Mouse (Mus musculus) hindbrain, embryonic 10.5 days (tissue): ENCODE measurements around the gene Clnk. TPM values are rescaled to one million over a fixed set of nuclear protein-coding genes. Genes with fewer than 3 reads are reported as not detected.

Experiments
- DNase-seq: peaks from one replicate; pipeline ENCODE4 v3.0.0-alpha.2; 2017; ENCODE audit warnings: low spot score
- H3K27ac ChIP-seq: fragments of 300-500 bp; sonication (generic); 2 replicates; pipeline ENCODE4 v1.5.1; 2016; ENCODE audit warnings: mild to moderate bottlenecking, moderate library complexity
- H3K27me3 ChIP-seq: fragments of 300-500 bp; sonication (generic); 2 replicates; pipeline ENCODE4 v1.6.1; 2016; ENCODE audit warnings: mild to moderate bottlenecking; ENCODE audit not compliant: poor library complexity, insufficient read depth, severe bottlenecking
- H3K36me3 ChIP-seq: fragments of 300-500 bp; sonication (generic); 2 replicates; pipeline ENCODE4 v1.6.1; 2016; ENCODE audit warnings: mild to moderate bottlenecking, moderate library complexity
- H3K4me1 ChIP-seq: fragments of 300-500 bp; sonication (generic); replicated peaks from 2 replicates; pipeline ENCODE4 v1.6.1; 2016; ENCODE audit warnings: mild to moderate bottlenecking
- H3K4me3 ChIP-seq: fragments of 300-500 bp; sonication (generic); 2 replicates; pipeline ENCODE4 v1.5.1; 2016; ENCODE audit warnings: mild to moderate bottlenecking, moderate library complexity
- H3K9me3 ChIP-seq: fragments of 300-500 bp; sonication (generic); 2 replicates; pipeline ENCODE4 v1.6.1; 2016; ENCODE audit warnings: mild to moderate bottlenecking, moderate library complexity
- WGBS: fragments of 180-500 bp; shearing (Covaris S2); methylation state at CpG from one replicate; pipeline ENCODE4 v1.1.7; 2016; 5-methylcytosine and 5-hydroxymethylcytosine counted together
- polyA plus RNA-seq: library from polyadenylated mRNA; unstranded; fragments of >200 nt; fragmentation: Nextera tagmentation; extraction: Ambion mirVana; gene quantifications from 2 replicates; pipeline ENCODE4 v1.2.1, GENCODE M21; 2016

Clnk gene
- polyA plus RNA-seq, 1 experiment from 2014 or later, result 0.46 TPM

DNA sequence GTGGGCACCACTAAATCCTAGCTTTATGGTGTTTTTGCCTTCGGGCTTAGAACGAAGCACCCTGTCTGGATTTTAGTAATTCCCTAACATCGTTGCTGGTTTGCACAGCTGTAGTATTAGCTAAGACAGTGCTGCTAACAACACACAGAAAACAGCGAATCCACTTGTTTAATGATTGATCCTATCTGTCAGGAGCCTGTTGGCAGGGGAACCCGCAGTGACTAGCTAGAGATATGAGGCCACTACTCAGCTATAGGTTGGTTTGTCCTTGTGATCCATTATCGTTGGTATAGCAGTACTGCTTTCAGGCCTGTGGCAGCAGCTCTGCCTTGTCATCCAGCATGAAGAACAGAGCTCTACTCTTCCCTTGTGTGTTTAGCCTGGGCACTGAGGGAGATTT lies 183.8 kb downstream of the Clnk start:
- H3K4me1 ChIP-seq, result 0 out of 2 replicates have a peak, but pooled peaks cover 5% of the 10 kb centered on the region
- no peak overlapping the region for H3K27ac ChIP-seq
- 91% methylated on average over 6 of the region's 6 CpGs for WGBS

GRCm38 (mm10) chr5:38689186-38689585 lies 187.4 kb downstream of the Clnk start:
- WGBS, result 89% methylated on average over 6 of the region's 6 CpGs

More for the DNA sequence above, 183.8 kb downstream of the Clnk start:
- Histone ChIP-seq H3K4me3 (no peak overlapping the region), H3K36me3 (no peaks in the 10 kb centered on the region), H3K9me3 (no peaks in the 10 kb centered on the region), H3K27me3 (no peaks in the 10 kb centered on the region)
- no peak for DNase-seq

DNA sequence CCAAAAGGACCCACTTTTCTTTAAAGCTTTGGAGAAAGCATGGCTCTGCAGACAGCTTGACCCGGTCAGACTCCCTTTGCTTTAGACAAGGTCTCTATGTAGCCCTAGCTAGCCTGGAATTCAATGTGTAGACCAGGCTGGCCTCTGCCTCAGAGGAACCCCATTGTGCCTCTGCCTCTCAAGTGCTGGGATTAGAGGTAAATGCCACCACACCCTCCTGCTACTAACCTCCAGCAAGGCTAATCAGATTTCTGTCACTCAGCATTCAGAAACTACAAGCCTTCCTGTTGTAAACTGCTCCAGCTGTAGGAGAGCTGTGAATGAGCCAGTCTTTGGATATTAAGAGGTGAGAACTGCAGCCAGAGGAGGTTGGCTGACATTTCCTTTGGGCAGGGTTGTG lies 188.9 kb downstream of the Clnk start:
- Histone ChIP-seq H3K9me3 (no peaks in the 10 kb centered on the region), H3K27me3 (no peaks in the 10 kb centered on the region), H3K4me1 (peaks cover 21% of the 10 kb centered on the region), H3K27ac (no peak overlapping the region), H3K4me3 (no peak overlapping the region), H3K36me3 (peaks cover 6% of the 10 kb centered on the region)
- WGBS, result 93% methylated on average over 1 of the region's 1 CpGs
- no peak for DNase-seq

More at GRCm38 (mm10) chr5:38689186-38689585, 187.4 kb downstream of the Clnk start:
- no peaks in the 10 kb centered on the region for H3K36me3 ChIP-seq
- no peaks in the 10 kb centered on the region for H3K9me3 ChIP-seq
- H3K27ac ChIP-seq, result no peak overlapping the region
- 0 out of 2 replicates have a peak, but pooled peaks cover 6% of the 10 kb centered on the region for H3K4me1 ChIP-seq
- DNase-seq, result no peak
- no peaks in the 10 kb centered on the region for H3K27me3 ChIP-seq
- H3K4me3 ChIP-seq, result no peak overlapping the region

DNA sequence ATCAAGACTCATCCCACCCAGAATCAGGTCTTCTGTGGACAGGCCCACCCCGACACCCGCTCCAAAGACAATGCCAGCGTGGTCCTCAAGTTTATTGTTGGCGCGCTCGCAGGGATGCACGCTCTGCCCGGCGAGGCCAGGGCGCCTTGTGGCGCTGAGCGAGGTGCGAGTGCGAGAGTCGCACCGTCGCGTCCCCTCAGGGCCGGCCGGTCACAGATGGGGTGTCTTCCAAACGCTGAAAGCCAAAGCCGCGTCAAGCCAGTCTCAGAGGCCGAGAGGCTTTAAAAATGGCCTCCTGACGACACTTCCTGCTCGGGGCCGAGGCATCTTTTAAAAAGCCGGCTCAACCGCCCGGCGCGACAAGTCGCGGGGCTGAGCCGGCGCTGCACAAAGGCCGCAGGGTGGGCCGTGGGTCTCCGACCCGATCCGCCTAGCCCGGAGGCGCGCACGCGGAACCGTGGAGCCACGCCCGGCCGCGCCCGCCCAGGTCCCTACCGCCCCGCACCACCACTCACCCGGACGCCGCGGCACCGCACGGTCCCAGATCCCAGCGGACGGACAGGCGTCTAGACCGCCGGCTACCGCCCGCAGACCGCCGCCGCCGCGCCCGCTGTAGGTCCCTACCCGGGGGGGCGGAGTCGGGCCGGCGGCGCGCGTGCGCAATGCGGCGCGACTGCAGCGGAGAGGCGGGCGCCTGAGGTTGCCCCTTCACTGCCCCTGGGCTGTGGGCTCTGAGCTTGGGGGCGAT lies 192.3 kb downstream of the Clnk start, which contains the start of gene Zfp518b:
Gene Zfp518b (minus strand): TSS at position 663 of the 748 bp plus-strand sequence.
- DNase-seq, result peak; percentile 85
- under 1% methylated on average over 87 of the region's 89 CpGs for WGBS

DNA sequence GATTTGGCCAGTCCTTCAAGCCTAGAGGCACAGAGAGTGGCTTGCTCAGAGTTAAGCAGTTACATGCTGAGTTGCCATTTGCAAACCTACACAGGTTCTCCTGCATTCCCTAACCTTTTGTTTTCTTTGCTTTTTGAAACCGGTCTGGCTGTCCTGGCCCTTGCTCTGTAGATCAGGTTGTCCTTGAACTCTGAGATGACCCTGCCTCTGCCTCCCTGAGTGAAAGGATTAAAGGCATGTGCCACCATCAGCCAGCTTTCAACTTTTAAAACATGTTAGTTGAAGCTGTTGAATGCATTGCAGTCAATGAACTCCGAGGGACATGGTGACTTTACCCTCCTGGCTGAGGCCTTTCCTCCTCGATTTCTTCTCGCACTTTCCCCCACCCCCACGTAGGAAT lies 217.8 kb downstream of the Clnk start:
- no peaks in the 10 kb centered on the region for H3K36me3 ChIP-seq
- H3K9me3 ChIP-seq, result no peaks in the 10 kb centered on the region
- no peak overlapping the region for H3K27ac ChIP-seq
- 83% methylated on average over 5 of the region's 5 CpGs for WGBS
- H3K4me1 ChIP-seq, result no peaks in the 10 kb centered on the region
- no peak for DNase-seq
- no peak overlapping the region for H3K4me3 ChIP-seq
- no peaks in the 10 kb centered on the region for H3K27me3 ChIP-seq

More for the DNA sequence above, 192.3 kb downstream of the Clnk start, which contains the start of gene Zfp518b:
- 0 out of 2 replicates have a peak, but pooled peaks cover 3% of the 10 kb centered on the region for H3K9me3 ChIP-seq
- peaks cover 23% of the 10 kb centered on the region for H3K4me1 ChIP-seq
- peak within 1 kb of the TSS; percentile 84 for H3K4me3 ChIP-seq
- H3K27ac ChIP-seq, result peak within 1 kb of the TSS; percentile 98
- H3K27me3 ChIP-seq, result no peaks in the 10 kb centered on the region
- peaks cover 39% of the 10 kb centered on the region for H3K36me3 ChIP-seq

Other genes starting within 250 kb of the Clnk start
- 32.4 and 38.1 TPM in 2 replicates for gene Zfp518b, start 192.0 kb downstream of the Clnk start, polyA plus RNA-seq